In genomic region chr7:130676885-130677540, GRCm38 (mm10) we compare ENCODE assay signal across 14 mouse cellular contexts.
DNase-seq lines count a peak whose midpoint lies in the region; ATAC-seq and TF ChIP-seq lines count a peak whose summit lies in the region.
"Had no signal": no experiment of that assay in that cellular context is flagged by ENCODE, and none has a peak within 500 bp of the region (broad histone marks: within the 10 kb centered on the region; RNA-seq: fewer than 3 reads in every experiment).

No protein-coding gene starts in this region.

- intact Hi-C loops in left cerebral cortex, adult 2 months (cut with DNase I) = loop anchor here (10.0 kb wide), 1 partner anchor 238 kb away; no protein-coding TSS in a partner anchor

- H3K27me3 ChIP-seq in heart, embryonic 12.5 days (replicated peaks) = no peaks in the 10 kb centered on the region
- H3K27me3 ChIP-seq in heart, embryonic 10.5 days (ENCODE audit: insufficient read depth, poor library complexity, severe bottlenecking) = no peaks in the 10 kb centered on the region
- H3K27me3 ChIP-seq in forebrain, embryonic 15.5 days = no peaks in the 10 kb centered on the region
- H3K27me3 ChIP-seq in limb, embryonic 13.5 days = no peaks in the 10 kb centered on the region
- H3K27me3 ChIP-seq in neural tube, embryonic 12.5 days (replicated peaks) = no peaks in the 10 kb centered on the region

- TF ChIP-seq CTCF in left cerebral cortex, adult 2 months (IDR thresholded peaks at IDR 0.05) = no peak

- peaks cover 41% of the 10 kb centered on the region for H3K36me3 ChIP-seq in heart, embryonic 12.5 days
- H3K36me3 ChIP-seq in heart, embryonic 10.5 days = peaks cover 34% of the 10 kb centered on the region
- H3K36me3 ChIP-seq in forebrain, embryonic 15.5 days = no peaks in the 10 kb centered on the region
- peaks cover 19% of the 10 kb centered on the region for H3K36me3 ChIP-seq in limb, embryonic 13.5 days
- no peaks in the 10 kb centered on the region for H3K36me3 ChIP-seq in neural tube, embryonic 12.5 days
- H3K36me3 ChIP-seq: G1E had no signal

- H3K4me2 ChIP-seq in heart, embryonic 12.5 days = no peak overlapping the region
- no peak overlapping the region for H3K4me2 ChIP-seq in forebrain, embryonic 15.5 days (replicated peaks)
- H3K4me2 ChIP-seq in limb, embryonic 13.5 days (replicated peaks) = no peak overlapping the region
- H3K4me2 ChIP-seq in neural tube, embryonic 12.5 days (replicated peaks) = no peak overlapping the region

- no peak for DNase-seq in heart, embryonic 10.5 days (ENCODE audit: low spot score)
- no peak for DNase-seq in left cerebral cortex, adult 2 months (ENCODE audit: extremely low spot score in 1 of 2, low spot score in 2 of 2)
- DNase-seq in adrenal gland, postnatal 36 days = no peak
- DNase-seq in kidney, postnatal 14 days = no peak
- DNase-seq: cerebellum, adult 11-12 months; heart, postnatal 10 days; lung, adult 2 months had no signal

- H3K9me3 ChIP-seq in heart, embryonic 12.5 days (replicated peaks) = peaks cover 4% of the 10 kb centered on the region; the same call in 1 of the 2 replicates
- no peaks in the 10 kb centered on the region for H3K9me3 ChIP-seq in heart, embryonic 10.5 days
- no peaks in the 10 kb centered on the region for H3K9me3 ChIP-seq in forebrain, embryonic 15.5 days
- H3K9me3 ChIP-seq in limb, embryonic 13.5 days = peaks cover 5% of the 10 kb centered on the region
- no peaks in the 10 kb centered on the region for H3K9me3 ChIP-seq in neural tube, embryonic 12.5 days

- WGBS in heart, embryonic 12.5 days = 83% methylated on average over 11 of the region's 11 CpGs
- WGBS in heart, embryonic 10.5 days = 83% methylated on average over 11 of the region's 11 CpGs
- WGBS in forebrain, embryonic 15.5 days = 47% methylated on average over 11 of the region's 11 CpGs
- 32% methylated on average over 11 of the region's 11 CpGs for WGBS in limb, embryonic 13.5 days
- 39% methylated on average over 11 of the region's 11 CpGs for WGBS in neural tube, embryonic 12.5 days

- H3K4me1 ChIP-seq in heart, embryonic 12.5 days (replicated peaks) = peaks cover 54% of the 10 kb centered on the region
- peaks cover 41% of the 10 kb centered on the region for H3K4me1 ChIP-seq in heart, embryonic 10.5 days
- peaks cover 17% of the 10 kb centered on the region for H3K4me1 ChIP-seq in forebrain, embryonic 15.5 days
- H3K4me1 ChIP-seq in limb, embryonic 13.5 days = peaks cover 27% of the 10 kb centered on the region
- H3K4me1 ChIP-seq in neural tube, embryonic 12.5 days = peaks cover 25% of the 10 kb centered on the region

- no peak overlapping the region for H3K4me3 ChIP-seq in heart, embryonic 12.5 days
- no peak overlapping the region for H3K4me3 ChIP-seq in heart, embryonic 10.5 days
- H3K4me3 ChIP-seq in forebrain, embryonic 15.5 days = no peak overlapping the region
- no peak overlapping the region for H3K4me3 ChIP-seq in limb, embryonic 13.5 days
- no peak overlapping the region for H3K4me3 ChIP-seq in neural tube, embryonic 12.5 days
- no peak overlapping the region for H3K4me3 ChIP-seq in left cerebral cortex, adult 2 months
- H3K4me3 ChIP-seq: megakaryocyte, embryonic 14.5 days had no signal

- peak overlapping the region; percentile 22; the same call in 1 of the 2 replicates for H3K9ac ChIP-seq in heart, embryonic 12.5 days
- H3K9ac ChIP-seq in forebrain, embryonic 15.5 days (replicated peaks) = no peak overlapping the region
- no peak overlapping the region for H3K9ac ChIP-seq in limb, embryonic 13.5 days
- H3K9ac ChIP-seq in neural tube, embryonic 12.5 days = no peak overlapping the region

- no peak for ATAC-seq in heart, embryonic 12.5 days (ENCODE audit: insufficient number of reproducible peaks, low FRiP score)
- peak; percentile 26; the same call in 1 of the 2 replicates for ATAC-seq in forebrain, embryonic 15.5 days (replicated peaks)
- ATAC-seq in limb, embryonic 13.5 days (ENCODE audit: low FRiP score, low read depth) = peak; percentile 18; the same call in 1 of the 2 replicates
- ATAC-seq in neural tube, embryonic 12.5 days (ENCODE audit: low FRiP score, low read depth) = peak; percentile 76
- ATAC-seq: intestine, embryonic 16.5 days had no signal

- no peak overlapping the region for H3K27ac ChIP-seq in heart, embryonic 12.5 days (ENCODE audit: poor library complexity, severe bottlenecking)
- no peak overlapping the region; the same call in 1 of the 2 replicates for H3K27ac ChIP-seq in heart, embryonic 10.5 days
- H3K27ac ChIP-seq in forebrain, embryonic 15.5 days (replicated peaks) = peak overlapping the region; percentile 57
- peak overlapping the region; percentile 28; the same call in 1 of the 2 replicates for H3K27ac ChIP-seq in limb, embryonic 13.5 days
- peak overlapping the region; percentile 69; the same call in 1 of the 2 replicates for H3K27ac ChIP-seq in neural tube, embryonic 12.5 days
- no peak overlapping the region for H3K27ac ChIP-seq in left cerebral cortex, adult 2 months

Comparison
In these comparisons a context has a peak if more than half of its experiments do, and no peak if none do; other contexts are left out.
1. H3K27ac ChIP-seq: peak in forebrain, embryonic 15.5 days (single experiment), limb, embryonic 13.5 days (single experiment) and neural tube, embryonic 12.5 days (single experiment); none in heart, embryonic 12.5 days (single experiment), heart, embryonic 10.5 days (single experiment) and left cerebral cortex, adult 2 months (single experiment).